Mouse (Mus musculus) lung, postnatal 0 days (tissue): ENCODE data around the gene Caap1. TPM values are rescaled to one million over a fixed set of nuclear protein-coding genes. Genes with fewer than 3 reads are reported as not detected.

ENCODE experiments used
- ATAC-seq: fragments of 200-750 bp; cut with Nextera tagmentation; 2 replicates; pipeline ENCODE4 v1.8.0; 2017; ENCODE audit warnings: moderate library complexity
- DNase-seq: peaks from one replicate; pipeline ENCODE4 v3.0.0-alpha.2; 2016; ENCODE audit warnings: low spot score
- H3K27ac ChIP-seq: fragments of 300-500 bp; sonication (generic); 2 replicates; pipeline ENCODE4 v1.5.1; 2014; ENCODE audit warnings: antibody characterized with exemption, mild to moderate bottlenecking, low read length, mixed read lengths
- H3K27me3 ChIP-seq: fragments of 300-500 bp; sonication (generic); replicated peaks from 2 replicates; pipeline ENCODE4 v1.6.1; 2014; ENCODE audit warnings: low read length, mixed read lengths; ENCODE audit not compliant: insufficient read depth
- H3K36me3 ChIP-seq: fragments of 300-500 bp; sonication (generic); 2 replicates; pipeline ENCODE4 v1.6.1; 2014; ENCODE audit warnings: low read length, mixed read lengths; ENCODE audit not compliant: insufficient read depth
- H3K4me1 ChIP-seq: fragments of 300-500 bp; sonication (generic); 2 replicates; pipeline ENCODE4 v1.6.1; 2014; ENCODE audit warnings: antibody characterized with exemption, low read depth, low read length, mixed read lengths; ENCODE audit not compliant: insufficient read depth
- H3K4me2 ChIP-seq: fragments of 300-500 bp; sonication (generic); replicated peaks from 2 replicates; pipeline ENCODE4 v1.6.1; 2014; ENCODE audit warnings: low read depth, mild to moderate bottlenecking, low read length, moderate library complexity, mixed read lengths
- H3K4me3 ChIP-seq: fragments of 300-500 bp; sonication (generic); 2 replicates; pipeline ENCODE4 v1.5.1; 2014; ENCODE audit warnings: low read depth, low read length
- H3K9ac ChIP-seq: fragments of 300-500 bp; sonication (generic); replicated peaks from 2 replicates; pipeline ENCODE4 v1.6.1; 2014; ENCODE audit warnings: low read depth, mild to moderate bottlenecking
- H3K9me3 ChIP-seq: fragments of 300-500 bp; sonication (generic); 2 replicates; pipeline ENCODE4 v1.6.1; 2016; ENCODE audit warnings: low read length, mixed read lengths
- CTCF ChIP-seq: IDR thresholded peaks from 2 replicates; pipeline ENCODE4 v1.5.1; 2016; ENCODE audit warnings: antibody characterized with exemption, mild to moderate bottlenecking
- EP300 ChIP-seq: IDR thresholded peaks from 2 replicates; pipeline ENCODE4 v1.6.1; 2016; ENCODE audit warnings: antibody characterized with exemption, mild to moderate bottlenecking, control low read depth
- WGBS: fragments of 180-500 bp; shearing (Covaris S2); extraction: QIAGEN DNeasy Blood & Tissue Kit; methylation state at CpG from one replicate; pipeline ENCODE4 v1.1.7; 2014; 5-methylcytosine and 5-hydroxymethylcytosine counted together
- polyA plus RNA-seq: library from polyadenylated mRNA; unstranded; fragments of >200 nt; fragmentation: Nextera tagmentation; extraction: Ambion mirVana; gene quantifications from 2 replicates; pipeline ENCODE4 v1.2.1, GENCODE M21; 2015

The Caap1 gene
- polyA plus RNA-seq, 1 experiment from 2014 or later: 10.6 TPM

GRCm38 (mm10) chr4:94529448-94529847 is 27.1 kb downstream of the Caap1 start:
- no peak for ATAC-seq

DNA sequence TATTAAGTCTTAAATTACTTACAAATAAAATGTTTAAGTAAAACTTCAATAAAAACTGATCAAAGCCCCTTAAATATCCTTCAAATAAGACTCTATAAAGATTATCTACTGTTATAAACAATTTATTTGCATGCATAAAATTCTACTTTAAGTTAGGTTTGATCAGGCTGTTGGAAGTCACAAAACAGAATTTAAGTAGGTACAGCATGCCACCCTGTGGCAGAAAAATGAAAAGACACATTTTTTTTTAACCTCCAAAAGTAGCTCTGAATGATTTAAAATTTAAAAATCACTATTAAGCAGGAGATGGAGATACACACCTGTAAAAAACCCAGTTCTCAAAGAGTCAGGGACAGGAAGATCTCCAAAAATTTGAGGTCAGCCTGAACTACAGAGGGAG is 33.3 kb downstream of the Caap1 start:
- ATAC-seq: no peak
- no peaks in the 10 kb centered on the region for H3K36me3 ChIP-seq
- no peak overlapping the region for H3K4me2 ChIP-seq
- H3K27me3 ChIP-seq: no peaks in the 10 kb centered on the region
- no peaks in the 10 kb centered on the region for H3K9me3 ChIP-seq
- TF ChIP-seq EP300 (no peak), CTCF (peak; percentile 49)
- no peak for DNase-seq
- no peak overlapping the region for H3K9ac ChIP-seq
- no peak overlapping the region for H3K27ac ChIP-seq
- H3K4me3 ChIP-seq: no peak overlapping the region
- no peaks in the 10 kb centered on the region for H3K4me1 ChIP-seq

More at GRCm38 (mm10) chr4:94529448-94529847, 27.1 kb downstream of the Caap1 start:
- H3K27ac ChIP-seq: no peak overlapping the region
- H3K27me3 ChIP-seq: no peaks in the 10 kb centered on the region
- H3K4me3 ChIP-seq: no peak overlapping the region
- H3K4me2 ChIP-seq: no peak overlapping the region
- no peaks in the 10 kb centered on the region for H3K9me3 ChIP-seq
- TF ChIP-seq CTCF (no peak), EP300 (no peak)
- no peaks in the 10 kb centered on the region for H3K36me3 ChIP-seq
- no peak for DNase-seq
- 86% methylated on average over 1 of the region's 1 CpGs for WGBS
- H3K9ac ChIP-seq: no peak overlapping the region
- H3K4me1 ChIP-seq: no peaks in the 10 kb centered on the region

GRCm38 (mm10) chr4:94517631-94518030 is 39.0 kb downstream of the Caap1 start:
- 65% methylated on average over 4 of the region's 4 CpGs for WGBS
- no peaks in the 10 kb centered on the region for H3K4me1 ChIP-seq
- no peak overlapping the region for H3K4me2 ChIP-seq
- H3K27me3 ChIP-seq: no peaks in the 10 kb centered on the region
- no peaks in the 10 kb centered on the region for H3K9me3 ChIP-seq
- no peak overlapping the region for H3K27ac ChIP-seq
- TF ChIP-seq EP300: no peak
- TF ChIP-seq CTCF: peak; percentile 80
- H3K9ac ChIP-seq: no peak overlapping the region
- H3K4me3 ChIP-seq: no peak overlapping the region
- ATAC-seq: no peak
- DNase-seq: peak; percentile 61
- no peaks in the 10 kb centered on the region for H3K36me3 ChIP-seq

GRCm38 (mm10) chr4:94515366-94515765 is 41.2 kb downstream of the Caap1 start:
- H3K9me3 ChIP-seq: no peaks in the 10 kb centered on the region
- no peak overlapping the region for H3K4me2 ChIP-seq
- TF ChIP-seq EP300 (no peak), CTCF (no peak)
- H3K4me3 ChIP-seq: no peak overlapping the region
- H3K4me1 ChIP-seq: no peaks in the 10 kb centered on the region
- ATAC-seq (no peak), DNase-seq (no peak)
- 67% methylated on average over 3 of the region's 3 CpGs for WGBS
- no peak overlapping the region for H3K27ac ChIP-seq
- H3K27me3 ChIP-seq: no peaks in the 10 kb centered on the region
- H3K36me3 ChIP-seq: 0 out of 2 replicates have a peak, but pooled peaks cover 3% of the 10 kb centered on the region
- no peak overlapping the region for H3K9ac ChIP-seq

DNA sequence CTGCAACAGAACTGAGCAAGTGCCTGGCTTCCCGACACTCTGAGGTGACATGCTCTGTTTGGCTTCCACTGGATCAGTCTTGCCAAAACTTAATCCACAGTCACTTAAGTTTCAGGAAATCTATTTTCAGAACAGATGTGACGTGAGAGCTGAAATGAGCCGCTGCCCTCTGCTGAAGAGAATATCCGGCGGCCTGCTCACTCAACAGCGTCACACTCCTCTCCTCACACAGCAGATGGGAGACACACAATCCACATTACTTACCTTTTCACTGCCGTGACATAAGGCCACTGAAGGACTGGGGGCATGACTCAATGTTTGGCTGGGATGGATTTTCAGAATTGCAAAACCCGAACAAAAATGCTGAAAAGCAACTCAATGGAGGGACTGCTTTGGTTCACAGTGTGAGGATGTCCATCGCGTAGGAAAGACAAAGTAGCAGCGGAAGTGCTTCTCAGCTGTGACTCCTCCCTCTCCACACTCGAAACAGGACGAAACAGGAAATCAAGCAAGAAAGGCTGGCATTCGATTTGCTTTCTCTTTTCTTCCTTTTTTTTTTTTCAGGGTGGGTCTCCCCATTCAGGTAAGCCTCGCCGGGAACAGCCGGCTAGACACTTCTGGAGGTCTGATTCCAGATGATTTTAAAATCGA is 79.7 kb downstream of the Caap1 start:
- Histone ChIP-seq H3K9me3 (no peaks in the 10 kb centered on the region), H3K27me3 (no peaks in the 10 kb centered on the region), H3K4me3 (no peak overlapping the region), H3K27ac (no peak overlapping the region), H3K9ac (no peak overlapping the region), H3K4me1 (no peaks in the 10 kb centered on the region), H3K4me2 (0 out of 2 replicates have a peak overlapping the region, but pooled peaks have one; percentile 11), H3K36me3 (no peaks in the 10 kb centered on the region)
- TF ChIP-seq CTCF: no peak
- no peak for TF ChIP-seq EP300
- ATAC-seq (no peak), DNase-seq (peak; percentile 18)
- 64% methylated on average over 18 of the region's 18 CpGs for WGBS

GRCm38 (mm10) chr4:94473286-94473685 is 83.3 kb downstream of the Caap1 start:
- H3K36me3 ChIP-seq: no peaks in the 10 kb centered on the region
- H3K4me2 ChIP-seq: no peak overlapping the region
- H3K27me3 ChIP-seq: no peaks in the 10 kb centered on the region
- H3K27ac ChIP-seq: no peak overlapping the region
- WGBS: 90% methylated on average over 1 of the region's 1 CpGs
- ATAC-seq: no peak
- H3K9me3 ChIP-seq: no peaks in the 10 kb centered on the region
- H3K4me1 ChIP-seq: no peaks in the 10 kb centered on the region
- no peak for TF ChIP-seq CTCF
- DNase-seq: no peak
- H3K4me3 ChIP-seq: no peak overlapping the region
- no peak overlapping the region for H3K9ac ChIP-seq

DNA sequence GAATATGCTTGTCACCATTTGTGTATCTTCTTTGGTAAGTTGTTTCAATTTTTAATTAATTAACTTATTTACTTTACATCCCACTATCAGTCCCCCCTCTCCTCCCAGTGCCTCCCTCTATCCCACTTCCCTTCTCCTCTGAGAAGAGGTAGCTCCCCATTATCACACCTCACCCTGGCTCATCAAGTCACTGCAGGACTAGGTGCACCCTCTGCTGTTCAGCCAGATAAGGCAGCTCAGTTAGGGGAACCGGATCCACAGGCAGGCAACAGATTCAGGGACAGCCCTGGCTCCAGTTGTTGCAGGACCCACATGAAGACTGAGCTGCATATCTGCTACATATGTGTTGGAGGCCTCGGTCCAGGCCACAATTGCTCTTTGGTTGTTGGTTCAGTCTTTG is 97.2 kb downstream of the Caap1 start:
- H3K4me2 ChIP-seq: no peak overlapping the region
- no peaks in the 10 kb centered on the region for H3K27me3 ChIP-seq
- H3K27ac ChIP-seq: no peak overlapping the region
- no peaks in the 10 kb centered on the region for H3K4me1 ChIP-seq
- H3K4me3 ChIP-seq: no peak overlapping the region
- no peaks in the 10 kb centered on the region for H3K9me3 ChIP-seq
- WGBS: 81% methylated on average over 2 of the region's 2 CpGs
- no peak overlapping the region for H3K9ac ChIP-seq
- no peaks in the 10 kb centered on the region for H3K36me3 ChIP-seq
- TF ChIP-seq CTCF (no peak), EP300 (no peak)
- no peak for DNase-seq
- ATAC-seq: no peak
